Mouse (Mus musculus) G1E (cell line): ENCODE measurements around the gene Mfsd13b.

ENCODE experiments used
- CTCF ChIP-seq: IDR thresholded peaks from 2 replicates; pipeline ENCODE4 v1.5.1; 2012; ENCODE audit warnings: low read depth, low read length, inconsistent platforms, mixed read lengths
- GATA1 ChIP-seq: IDR thresholded peaks from 2 replicates; pipeline ENCODE4 v1.6.1; 2012; ENCODE audit warnings: borderline replicate concordance, low read length, inconsistent platforms, mixed read lengths
- GATA2 ChIP-seq: IDR thresholded peaks from 2 replicates; pipeline ENCODE4 v1.6.1; 2012; ENCODE audit warnings: low read depth, low read length, inconsistent platforms, borderline replicate concordance
- POLR2AphosphoS5 ChIP-seq: IDR thresholded peaks from 2 replicates; pipeline ENCODE4 v1.6.1; 2012; ENCODE audit warnings: low read depth, low read length, inconsistent platforms; ENCODE audit not compliant: insufficient replicate concordance
- TAL1 ChIP-seq: conservative IDR thresholded peaks from 2 replicates; pipeline ENCODE4 v1.6.1; 2012; ENCODE audit warnings: low read depth, low read length, inconsistent platforms, mixed read lengths

DNA sequence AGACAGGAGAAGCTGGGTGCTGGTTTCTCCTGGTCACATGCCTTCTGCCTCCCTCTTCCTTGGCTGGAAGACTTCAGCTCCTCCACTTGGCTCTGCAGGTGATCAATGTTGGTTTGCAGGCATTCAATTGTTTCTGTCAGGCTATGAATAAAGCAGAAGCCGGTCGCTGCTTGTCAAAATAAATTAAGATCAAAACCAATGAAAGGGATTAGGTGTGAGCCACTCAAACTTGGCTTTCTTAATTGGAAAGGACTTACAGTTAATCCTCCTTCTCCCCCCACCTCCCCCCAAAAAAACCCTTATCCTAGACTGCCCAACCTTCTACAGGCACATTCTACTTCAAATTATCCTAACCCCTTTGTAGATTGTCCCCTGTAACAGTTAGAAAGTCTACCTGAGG, 22.2 kb upstream of the Mfsd13b start:
- TF ChIP-seq CTCF = no peak
- no peak for TF ChIP-seq TAL1
- no peak for TF ChIP-seq POLR2AphosphoS5
- TF ChIP-seq GATA1 = no peak
- TF ChIP-seq GATA2 = no peak
